Mouse (Mus musculus) liver, postnatal 0 days (tissue): Measurements from ENCODE around the gene Bex3. TPM values are rescaled to one million over a fixed set of nuclear protein-coding genes. Genes with fewer than 3 reads are reported as not detected.

Source experiments
- ATAC-seq: fragments of 200-750 bp; cut with Nextera tagmentation; 2 replicates; pipeline ENCODE4 v1.8.0; 2017; ENCODE audit warnings: mild to moderate bottlenecking, moderate library complexity
- DNase-seq: peaks from one replicate; pipeline ENCODE4 v3.0.0-alpha.2; 2016
- H3K27ac ChIP-seq: fragments of 300-500 bp; sonication (generic); 2 replicates; pipeline ENCODE4 v1.5.1; 2014; ENCODE audit warnings: antibody characterized with exemption, moderate library complexity, mild to moderate bottlenecking, low read depth
- H3K27me3 ChIP-seq: fragments of 300-500 bp; sonication (generic); 2 replicates; pipeline ENCODE4 v1.6.1; 2014; ENCODE audit warnings: low read length, control low read depth, mixed read lengths; ENCODE audit not compliant: insufficient read depth
- H3K36me3 ChIP-seq: fragments of 300-500 bp; sonication (generic); replicated peaks from 2 replicates; pipeline ENCODE4 v1.6.1; 2014; ENCODE audit warnings: mild to moderate bottlenecking, control low read depth, low read length, moderate library complexity, mixed read lengths; ENCODE audit not compliant: insufficient read depth
- H3K4me1 ChIP-seq: fragments of 300-500 bp; sonication (generic); 2 replicates; pipeline ENCODE4 v1.6.1; 2014; ENCODE audit warnings: antibody characterized with exemption, mild to moderate bottlenecking, control low read depth; ENCODE audit not compliant: insufficient read depth
- H3K4me2 ChIP-seq: fragments of 300-500 bp; sonication (generic); 2 replicates; pipeline ENCODE4 v1.6.1; 2014; ENCODE audit warnings: low read depth, mild to moderate bottlenecking, low read length, moderate library complexity, mixed read lengths
- H3K4me3 ChIP-seq: fragments of 300-500 bp; sonication (generic); 2 replicates; pipeline ENCODE4 v1.5.1; 2014; ENCODE audit warnings: low read depth, low read length
- H3K9ac ChIP-seq: fragments of 300-500 bp; sonication (generic); replicated peaks from 2 replicates; pipeline ENCODE4 v1.6.1; 2014; ENCODE audit warnings: mild to moderate bottlenecking, moderate library complexity
- H3K9me3 ChIP-seq: fragments of 300-500 bp; sonication (generic); 2 replicates; pipeline ENCODE4 v1.6.1; 2016; ENCODE audit warnings: mild to moderate bottlenecking, control low read depth, low read length, mixed read lengths
- CTCF ChIP-seq: sonication (generic); IDR thresholded peaks from 2 replicates; pipeline ENCODE4 v1.5.1; 2016; ENCODE audit warnings: antibody characterized with exemption, low read depth
- EP300 ChIP-seq: IDR thresholded peaks from 2 replicates; pipeline ENCODE4 v1.6.1; 2016; ENCODE audit warnings: antibody characterized with exemption, low read depth, mild to moderate bottlenecking
- WGBS: fragments of 180-500 bp; shearing (Covaris S2); extraction: QIAGEN DNeasy Blood & Tissue Kit; methylation state at CpG from one replicate; pipeline ENCODE4 v1.1.7; 2014; ENCODE audit not compliant: insufficient replicate concordance; 5-methylcytosine and 5-hydroxymethylcytosine counted together
- polyA plus RNA-seq: library from polyadenylated mRNA; unstranded; fragments of >200 nt; fragmentation: Nextera tagmentation; extraction: Ambion mirVana; gene quantifications from 2 replicates; pipeline ENCODE4 v1.2.1, GENCODE M21; 2015

Gene Bex3
- polyA plus RNA-seq, 1 experiment from 2014 or later: 179 TPM

GRCm38 (mm10) chrX:136306196-136306595 is 36.1 kb downstream of the Bex3 start:
- TF ChIP-seq CTCF (no peak), EP300 (no peak)

GRCm38 (mm10) chrX:136313303-136313702 is 43.2 kb downstream of the Bex3 start:
- H3K4me1 ChIP-seq: no peaks in the 10 kb centered on the region
- H3K4me2 ChIP-seq: no peak overlapping the region
- ATAC-seq (no peak), DNase-seq (no peak)
- H3K9ac ChIP-seq: no peak overlapping the region
- 44% methylated on average over 4 of the region's 4 CpGs for WGBS
- no peaks in the 10 kb centered on the region for H3K36me3 ChIP-seq
- TF ChIP-seq EP300 (no peak), CTCF (no peak)
- H3K27ac ChIP-seq: no peak overlapping the region
- H3K4me3 ChIP-seq: no peak overlapping the region
- H3K9me3 ChIP-seq: no peaks in the 10 kb centered on the region
- no peaks in the 10 kb centered on the region for H3K27me3 ChIP-seq

More at GRCm38 (mm10) chrX:136306196-136306595, 36.1 kb downstream of the Bex3 start:
- DNase-seq (no peak), ATAC-seq (no peak)
- no peak overlapping the region for H3K9ac ChIP-seq
- H3K27me3 ChIP-seq: no peaks in the 10 kb centered on the region
- no peak overlapping the region for H3K27ac ChIP-seq
- WGBS: 39% methylated on average over 1 of the region's 1 CpGs
- no peak overlapping the region for H3K4me3 ChIP-seq
- no peaks in the 10 kb centered on the region for H3K9me3 ChIP-seq
- H3K4me1 ChIP-seq: no peaks in the 10 kb centered on the region
- H3K4me2 ChIP-seq: no peak overlapping the region
- no peaks in the 10 kb centered on the region for H3K36me3 ChIP-seq

GRCm38 (mm10) chrX:136313792-136314564 is 43.9 kb downstream of the Bex3 start:
- no peaks in the 10 kb centered on the region for H3K27me3 ChIP-seq
- no peaks in the 10 kb centered on the region for H3K36me3 ChIP-seq
- H3K27ac ChIP-seq: no peak overlapping the region
- no peaks in the 10 kb centered on the region for H3K9me3 ChIP-seq
- no peak for TF ChIP-seq EP300
- no peak for TF ChIP-seq CTCF
- 37% methylated on average over 8 of the region's 8 CpGs for WGBS
- no peak overlapping the region for H3K9ac ChIP-seq
- no peak overlapping the region for H3K4me3 ChIP-seq
- H3K4me2 ChIP-seq: no peak overlapping the region
- DNase-seq (no peak), ATAC-seq (no peak)
- H3K4me1 ChIP-seq: no peaks in the 10 kb centered on the region

GRCm38 (mm10) chrX:136319953-136320352 is 49.9 kb downstream of the Bex3 start:
- TF ChIP-seq EP300 (no peak), CTCF (no peak)
- no peaks in the 10 kb centered on the region for H3K4me1 ChIP-seq
- H3K9ac ChIP-seq: no peak overlapping the region
- 55% methylated on average over 4 of the region's 4 CpGs for WGBS
- DNase-seq (no peak), ATAC-seq (no peak)
- no peak overlapping the region for H3K27ac ChIP-seq
- H3K36me3 ChIP-seq: no peaks in the 10 kb centered on the region
- no peaks in the 10 kb centered on the region for H3K27me3 ChIP-seq
- H3K4me3 ChIP-seq: no peak overlapping the region
- H3K9me3 ChIP-seq: no peaks in the 10 kb centered on the region
- H3K4me2 ChIP-seq: no peak overlapping the region

Other genes with a start within 250 kb of the Bex3 start
- gene Arxes1, start 236.9 kb upstream of the Bex3 start, polyA plus RNA-seq: 3.8 and 4.4 TPM in 2 replicates
- 141 and 149 TPM in 2 replicates for gene Bex2, start 202.0 kb upstream of the Bex3 start, polyA plus RNA-seq
- 0.07 and 0.09 TPM in 2 replicates for gene Nxf3, start 185.0 kb upstream of the Bex3 start, polyA plus RNA-seq
- 111 and 121 TPM in 2 replicates for gene Bex4, start 131.3 kb upstream of the Bex3 start, polyA plus RNA-seq
- 139 and 150 TPM in 2 replicates for gene Tceal8, start 97.9 kb upstream of the Bex3 start, polyA plus RNA-seq
- gene Tceal5, start 66.4 kb upstream of the Bex3 start, polyA plus RNA-seq: 12.7 and 16.3 TPM in 2 replicates
- 0.36 and 5.2 TPM in 2 replicates for gene Tceal7, start 55.5 kb upstream of the Bex3 start, polyA plus RNA-seq
- gene Bex1, start 54.7 kb upstream of the Bex3 start, polyA plus RNA-seq: 134 and 163 TPM in 2 replicates
- 220 and 246 TPM in 2 replicates for gene Tceal9, start 25.2 kb upstream of the Bex3 start, polyA plus RNA-seq
- not detected in 2 replicates for gene Kir3dl1, start 247.7 kb downstream of the Bex3 start, polyA plus RNA-seq